Mouse (Mus musculus) heart, embryonic 14.5 days (tissue): ENCODE measurements at regions not wholly inside any gene's neighbourhood (a gene's known extent, or its start where the extent isn't known, plus 50 kb on each side); places are given as distances from the start of the nearest gene placed in this dataset.

Experiments used
- ATAC-seq: fragments of 200-750 bp; cut with Nextera tagmentation; 2 replicates; pipeline ENCODE4 v1.8.0; 2017; ENCODE audit warnings: low read depth, moderate TSS enrichment; ENCODE audit not compliant: insufficient number of reproducible peaks, insufficient read depth, low FRiP score
- H3K27ac ChIP-seq, 2 experiments: fragments of 200-500 bp in 1 of 2; fragments of 300-500 bp in 1 of 2; sonication (generic) in 1 of 2; replicated peaks in 1 of 2; 2 replicates each; pipeline ENCODE4 v1.5.1; 2012 to 2014; ENCODE audit warnings: low read depth in 2 of 2, low read length in 2 of 2, control low read depth in 1 of 2, mild to moderate bottlenecking in 1 of 2, mixed read lengths in 1 of 2; ENCODE audit not compliant: control insufficient read depth in 1 of 2, insufficient read depth in 1 of 2
- H3K27me3 ChIP-seq: fragments of 300-500 bp; sonication (generic); 2 replicates; pipeline ENCODE4 v1.6.1; 2014; ENCODE audit warnings: mild to moderate bottlenecking, low read length, control low read depth; ENCODE audit not compliant: control insufficient read depth, insufficient read depth
- H3K36me3 ChIP-seq: fragments of 300-500 bp; sonication (generic); 2 replicates; pipeline ENCODE4 v1.6.1; 2014; ENCODE audit warnings: mild to moderate bottlenecking, control low read depth, low read length, mixed read lengths; ENCODE audit not compliant: control insufficient read depth, insufficient read depth
- H3K4me1 ChIP-seq, 2 experiments: fragments of 200-500 bp in 1 of 2; fragments of 300-500 bp in 1 of 2; sonication (generic) in 1 of 2; 2 replicates each; pipeline ENCODE4 v1.6.1; 2012 to 2014; ENCODE audit warnings: low read length in 2 of 2, control low read depth in 1 of 2, mixed read lengths in 1 of 2; ENCODE audit not compliant: control insufficient read depth in 2 of 2, insufficient read depth in 2 of 2
- H3K4me2 ChIP-seq: fragments of 300-500 bp; sonication (generic); 2 replicates; pipeline ENCODE4 v1.6.1; 2014; ENCODE audit warnings: mild to moderate bottlenecking, low read length
- H3K4me3 ChIP-seq, 2 experiments: fragments of 200-500 bp in 1 of 2; fragments of 300-500 bp in 1 of 2; sonication (generic) in 1 of 2; 2 replicates each; pipeline ENCODE4 v1.5.1; 2012 to 2014; ENCODE audit warnings: low read length in 2 of 2, mild to moderate bottlenecking in 2 of 2, control low read depth in 1 of 2, low read depth in 1 of 2, moderate library complexity in 1 of 2; ENCODE audit not compliant: control insufficient read depth in 1 of 2, insufficient read depth in 1 of 2
- H3K9ac ChIP-seq: fragments of 300-500 bp; sonication (generic); 2 replicates; pipeline ENCODE4 v1.6.1; 2014; ENCODE audit warnings: mild to moderate bottlenecking, low read length
- H3K9me3 ChIP-seq: fragments of 300-500 bp; sonication (generic); 2 replicates; pipeline ENCODE4 v1.6.1; 2016; ENCODE audit warnings: low read length, control low read depth; ENCODE audit not compliant: control insufficient read depth
- WGBS: fragments of 180-500 bp; shearing (Covaris S2); extraction: QIAGEN DNeasy Blood & Tissue Kit; methylation state at CpG from one replicate; pipeline ENCODE4 v1.1.7; 2014; 5-methylcytosine and 5-hydroxymethylcytosine counted together

DNA sequence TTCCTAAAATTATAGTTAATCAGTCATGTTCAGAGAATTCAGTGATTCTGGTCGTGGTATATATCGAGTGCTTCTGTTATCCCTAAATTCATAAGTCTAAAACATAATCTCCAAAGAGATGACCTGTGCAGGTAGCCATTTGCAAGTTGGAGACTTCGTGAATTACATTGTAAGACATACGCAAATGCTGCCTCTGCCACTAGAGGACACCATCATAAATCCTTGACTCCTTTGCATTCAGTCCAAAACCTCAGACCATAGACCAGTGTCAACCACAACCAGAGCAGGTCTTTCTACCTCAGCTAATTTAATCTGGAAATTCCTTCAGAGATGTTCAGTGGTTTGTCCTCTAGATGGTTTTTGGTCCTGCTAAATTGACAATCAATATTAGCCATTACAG, 302.8 kb upstream of the Zic4 start:
- Histone ChIP-seq H3K4me1 (no peaks in the 10 kb centered on the region), H3K27ac (no peak overlapping the region), H3K27me3 (no peaks in the 10 kb centered on the region), H3K4me2 (no peak overlapping the region), H3K9me3 (no peaks in the 10 kb centered on the region), H3K36me3 (no peaks in the 10 kb centered on the region), H3K9ac (no peak overlapping the region), H3K4me3 (no peak overlapping the region)
- 66% methylated on average over 4 of the region's 4 CpGs for WGBS
- ATAC-seq = no peak

DNA sequence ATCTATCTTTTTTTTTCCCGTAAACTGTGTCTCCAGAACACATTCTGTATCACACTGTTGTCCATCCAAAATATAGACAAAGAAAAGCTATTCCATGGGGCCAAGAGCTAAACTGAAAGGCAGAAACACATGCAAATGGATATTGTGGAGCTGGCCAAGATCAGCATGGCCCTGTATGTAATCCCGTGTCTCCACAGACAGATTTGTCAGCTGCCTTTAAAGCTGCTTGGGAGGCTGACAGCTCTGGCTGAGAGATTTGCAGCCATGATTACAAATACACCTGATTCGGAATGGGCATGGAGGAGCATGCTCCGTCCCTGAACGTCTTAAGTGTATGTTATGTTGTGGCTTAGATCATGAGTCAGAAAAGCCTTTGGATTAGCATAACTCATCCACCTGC, 292.7 kb upstream of the Zic4 start:
- no peaks in the 10 kb centered on the region for H3K27me3 ChIP-seq
- H3K27ac ChIP-seq = no peak overlapping the region
- ATAC-seq = no peak
- no peak overlapping the region for H3K9ac ChIP-seq
- H3K4me1 ChIP-seq = no peaks in the 10 kb centered on the region
- no peaks in the 10 kb centered on the region for H3K36me3 ChIP-seq
- H3K9me3 ChIP-seq = no peaks in the 10 kb centered on the region
- H3K4me2 ChIP-seq = no peak overlapping the region
- H3K4me3 ChIP-seq = no peak overlapping the region
- WGBS = 84% methylated on average over 5 of the region's 5 CpGs

DNA sequence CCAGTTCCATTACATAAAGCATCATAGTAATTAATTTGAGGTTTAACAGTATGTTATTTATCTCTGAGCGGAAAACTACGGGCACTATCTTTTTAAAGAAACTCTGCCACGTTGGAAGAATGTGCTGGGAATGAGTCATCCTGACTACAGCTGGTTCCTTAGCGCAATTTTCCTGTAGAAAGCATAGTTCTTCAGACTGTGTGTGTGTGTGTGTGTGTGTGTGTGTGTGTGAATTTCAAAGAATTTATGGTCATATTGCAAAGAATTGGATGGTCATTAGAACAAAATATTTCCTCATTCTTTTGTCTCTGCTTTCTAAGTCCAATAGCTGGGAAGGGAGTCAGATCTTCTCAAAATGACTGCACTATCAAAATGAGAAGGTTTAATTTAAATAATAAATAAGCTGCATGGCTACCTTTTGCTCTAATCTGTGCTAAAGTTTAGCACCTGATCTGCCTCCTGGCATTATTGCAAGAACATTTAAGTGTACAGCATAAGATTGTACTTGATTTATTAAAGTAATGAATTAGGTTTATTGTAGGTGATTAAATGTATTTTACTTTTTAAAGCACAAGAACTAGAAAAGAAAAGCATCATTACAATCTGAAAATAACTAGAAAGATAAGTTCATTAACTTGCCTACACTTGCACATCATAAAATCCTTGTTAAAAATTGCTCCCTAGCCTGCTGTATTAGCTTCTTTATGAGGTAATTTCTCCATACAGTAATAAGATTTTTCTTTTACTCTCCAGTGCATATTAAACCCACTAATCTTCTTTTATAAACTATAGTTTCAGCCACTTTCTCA, 288.6 kb upstream of the Zic4 start:
- no peaks in the 10 kb centered on the region for H3K4me1 ChIP-seq
- ATAC-seq = no peak
- H3K9ac ChIP-seq = no peak overlapping the region
- WGBS = 45% methylated on average over 4 of the region's 4 CpGs
- H3K27ac ChIP-seq = no peak overlapping the region
- H3K9me3 ChIP-seq = no peaks in the 10 kb centered on the region
- H3K4me2 ChIP-seq = no peak overlapping the region
- no peaks in the 10 kb centered on the region for H3K36me3 ChIP-seq
- H3K4me3 ChIP-seq = no peak overlapping the region
- H3K27me3 ChIP-seq = no peaks in the 10 kb centered on the region

DNA sequence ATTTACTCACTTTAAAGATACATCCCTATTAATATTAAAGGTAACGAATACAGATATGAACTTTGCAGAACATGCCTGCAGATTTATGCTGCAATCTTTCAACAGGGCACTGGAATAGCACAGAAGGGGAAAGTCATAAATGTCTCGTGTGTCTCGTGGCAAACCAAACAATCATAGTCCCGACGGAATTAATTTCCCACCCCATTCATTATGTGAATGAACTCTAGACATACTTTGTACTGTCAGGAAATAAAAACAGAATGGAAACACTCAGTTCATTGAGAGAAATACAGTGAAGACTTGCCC, 288.1 kb upstream of the Zic4 start:
- Histone ChIP-seq H3K36me3 (no peaks in the 10 kb centered on the region), H3K9ac (no peak overlapping the region), H3K4me1 (no peaks in the 10 kb centered on the region), H3K9me3 (no peaks in the 10 kb centered on the region), H3K4me3 (no peak overlapping the region), H3K27ac (no peak overlapping the region), H3K4me2 (no peak overlapping the region), H3K27me3 (no peaks in the 10 kb centered on the region)
- no peak for ATAC-seq
- WGBS = 62% methylated on average over 5 of the region's 5 CpGs

DNA sequence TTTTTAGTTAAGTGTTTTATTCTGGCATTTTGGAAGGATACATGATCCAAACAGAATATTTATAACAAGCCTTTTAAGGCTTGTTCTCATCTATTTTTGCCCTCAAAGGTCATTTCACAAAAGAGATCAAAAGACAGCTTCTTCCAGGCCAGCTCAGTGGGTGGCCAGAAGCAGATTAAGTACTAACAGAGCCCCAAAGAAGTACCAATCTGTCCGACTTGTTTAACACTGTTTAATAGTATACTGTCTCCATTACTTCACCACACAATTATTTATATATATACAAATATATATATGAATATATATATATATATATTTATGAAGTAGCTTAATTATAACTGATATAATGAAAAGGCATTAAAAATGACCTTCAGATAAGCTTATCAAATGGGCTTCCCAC, 284.7 kb upstream of the Zic4 start:
- no peak overlapping the region for H3K4me2 ChIP-seq
- H3K4me1 ChIP-seq = no peaks in the 10 kb centered on the region
- 36% methylated on average over 1 of the region's 1 CpGs for WGBS
- H3K36me3 ChIP-seq = no peaks in the 10 kb centered on the region
- no peak overlapping the region for H3K27ac ChIP-seq
- H3K9ac ChIP-seq = no peak overlapping the region
- ATAC-seq = no peak
- H3K4me3 ChIP-seq = no peak overlapping the region
- no peaks in the 10 kb centered on the region for H3K9me3 ChIP-seq
- no peaks in the 10 kb centered on the region for H3K27me3 ChIP-seq

DNA sequence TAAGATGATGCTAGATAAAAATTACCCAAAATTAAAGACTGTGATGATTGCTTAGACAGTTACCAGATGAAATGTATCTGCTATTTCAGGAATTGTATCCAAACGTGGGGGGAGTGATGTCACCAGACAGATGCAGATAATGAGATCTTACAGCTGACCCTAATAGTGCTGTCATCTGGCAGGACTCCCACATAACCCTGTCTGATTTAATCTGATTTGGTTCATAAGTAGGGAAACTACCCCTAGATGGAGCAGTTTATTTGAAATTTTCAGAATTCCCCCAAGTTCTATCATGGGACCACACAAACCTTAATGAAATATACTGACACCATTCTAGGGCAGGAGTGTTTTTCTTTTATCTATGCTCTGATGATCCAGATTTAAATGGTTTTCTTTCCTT, 278.4 kb upstream of the Zic4 start:
- no peak for ATAC-seq
- no peak overlapping the region for H3K4me2 ChIP-seq
- WGBS = 10% methylated on average over 1 of the region's 1 CpGs
- H3K9ac ChIP-seq = no peak overlapping the region
- no peak overlapping the region for H3K4me3 ChIP-seq
- no peaks in the 10 kb centered on the region for H3K9me3 ChIP-seq
- no peaks in the 10 kb centered on the region for H3K36me3 ChIP-seq
- no peaks in the 10 kb centered on the region for H3K4me1 ChIP-seq
- no peaks in the 10 kb centered on the region for H3K27me3 ChIP-seq
- no peak overlapping the region for H3K27ac ChIP-seq

DNA sequence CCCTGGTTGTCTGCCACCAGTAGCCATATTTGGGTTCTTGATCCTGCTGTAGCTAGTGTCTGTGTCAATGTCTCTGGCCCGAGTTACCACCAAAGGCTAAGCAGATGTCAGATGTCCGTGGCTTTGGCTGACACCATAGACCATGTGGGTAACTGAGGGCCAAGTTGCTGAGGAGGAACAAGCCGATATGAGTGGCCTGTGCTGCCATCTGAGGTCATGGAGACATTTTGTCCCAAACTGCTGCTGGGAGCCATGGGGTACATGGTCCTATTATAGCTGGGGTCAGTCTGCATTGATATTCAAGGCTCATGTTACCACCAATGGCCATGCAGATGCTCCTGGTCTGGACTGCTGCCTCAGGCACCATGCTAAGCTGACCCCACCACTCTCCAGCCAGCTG, 276.3 kb upstream of the Zic4 start:
- ATAC-seq = no peak
- Histone ChIP-seq H3K9ac (no peak overlapping the region), H3K4me2 (no peak overlapping the region), H3K27me3 (no peaks in the 10 kb centered on the region), H3K4me3 (no peak overlapping the region), H3K27ac (no peak overlapping the region), H3K9me3 (no peaks in the 10 kb centered on the region), H3K36me3 (no peaks in the 10 kb centered on the region), H3K4me1 (no peaks in the 10 kb centered on the region)
- 74% methylated on average over 3 of the region's 3 CpGs for WGBS

DNA sequence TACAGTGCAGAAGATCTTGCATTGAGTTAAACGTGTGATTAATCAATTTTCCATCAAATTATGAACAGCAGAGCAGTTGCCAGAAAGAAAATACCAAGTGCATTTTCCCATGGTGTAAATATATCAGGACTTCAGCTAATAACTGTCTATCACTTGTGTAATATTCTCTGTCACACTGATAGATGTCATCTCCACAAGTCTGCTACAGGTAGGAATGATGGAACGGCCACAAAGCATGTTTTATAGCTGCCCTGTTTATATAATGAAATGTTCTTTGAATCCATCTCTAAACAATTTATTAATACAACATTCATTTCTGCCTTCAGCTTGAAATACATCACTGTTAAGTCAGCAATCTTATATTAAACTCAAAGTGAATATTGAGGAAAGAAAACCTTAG, 272.9 kb upstream of the Zic4 start:
- ATAC-seq = no peak
- Histone ChIP-seq H3K27ac (no peak overlapping the region), H3K27me3 (no peaks in the 10 kb centered on the region), H3K9ac (no peak overlapping the region), H3K9me3 (no peaks in the 10 kb centered on the region), H3K4me2 (no peak overlapping the region), H3K4me3 (no peak overlapping the region), H3K4me1 (no peaks in the 10 kb centered on the region), H3K36me3 (no peaks in the 10 kb centered on the region)
- WGBS = 59% methylated on average over 2 of the region's 2 CpGs
